Mouse (Mus musculus) T-cell, adult 2 months (primary cell): ENCODE results near the gene Klk1b16.
"Not testable (repeated sequence)": the region's sequence is repeated elsewhere in the genome, so short reads cannot be mapped to it uniquely, and the experiment has no call there.

Experiments used
- DNase-seq: peaks from one replicate; pipeline ENCODE4 v3.0.0; 2022; ENCODE audit warnings: low spot score

The Klk1b16 gene

GRCm38 (mm10) chr7:44136467-44136866 is at the start of gene Klk1b16:
Klk1b16 (plus strand) TSS chr7:44136767.
- no peak for DNase-seq

- DNase-seq, result no peak
Measured at GRCm38 (mm10) chr7:44096111-44096510, 40.5 kb upstream of the Klk1b16 start.

GRCm38 (mm10) chr7:44102028-44102427 is 34.5 kb upstream of the Klk1b16 start, which contains the start of gene Klk1b21:
Klk1b21 (plus strand) TSS chr7:44102328.
- DNase-seq, result not testable (repeated sequence)

- DNase-seq, result no peak
Measured at GRCm38 (mm10) chr7:44112373-44112772, 24.2 kb upstream of the Klk1b16 start, which contains the start of gene Klk1b22. Klk1b22 (plus strand) TSS chr7:44112673.

GRCm38 (mm10) chr7:44123445-44123844 is 13.1 kb upstream of the Klk1b16 start:
- no peak for DNase-seq

- no peak for DNase-seq
Measured at GRCm38 (mm10) chr7:44179299-44180045, 42.9 kb downstream of the Klk1b16 start.

- not testable (repeated sequence) for DNase-seq
Measured at GRCm38 (mm10) chr7:44186516-44186915, 49.9 kb downstream of the Klk1b16 start.

GRCm38 (mm10) chr7:44187936-44188335 is 51.4 kb downstream of the Klk1b16 start, which contains the start of gene Klk1b24:
Klk1b24 (plus strand) TSS chr7:44188236.
- not testable (repeated sequence) for DNase-seq
